Mouse (Mus musculus) bone marrow macrophage, adult 2 months (primary cell): Measurements from ENCODE around the gene Gm11397. TPM values are rescaled to one million over a fixed set of nuclear protein-coding genes. Genes with fewer than 3 reads are reported as not detected.
"Not testable (repeated sequence)": the region's sequence is repeated elsewhere in the genome, so short reads cannot be mapped to it uniquely, and the experiment has no call there.

Experiments
- H3K27ac ChIP-seq: 2 replicates; pipeline ENCODE4 v1.5.1; 2012; ENCODE audit warnings: low read depth, low read length; ENCODE audit not compliant: insufficient read depth
- H3K4me1 ChIP-seq: 2 replicates; pipeline ENCODE4 v1.6.1; 2012; ENCODE audit warnings: low read length; ENCODE audit not compliant: control insufficient read depth, insufficient read depth
- H3K4me3 ChIP-seq: 2 replicates; pipeline ENCODE4 v1.5.1; 2012; ENCODE audit warnings: mild to moderate bottlenecking, low read length, moderate library complexity; ENCODE audit not compliant: insufficient read depth
- polyA plus RNA-seq: library from polyadenylated mRNA; stranded (reverse); fragments of >200 nt; gene quantifications from 2 replicates; pipeline ENCODE4 v1.2.4, GENCODE M21; 2012; ENCODE audit not compliant: missing spikeins, insufficient read depth, insufficient read length

Gm11397 gene
- not detected in 2 replicates for polyA plus RNA-seq

DNA sequence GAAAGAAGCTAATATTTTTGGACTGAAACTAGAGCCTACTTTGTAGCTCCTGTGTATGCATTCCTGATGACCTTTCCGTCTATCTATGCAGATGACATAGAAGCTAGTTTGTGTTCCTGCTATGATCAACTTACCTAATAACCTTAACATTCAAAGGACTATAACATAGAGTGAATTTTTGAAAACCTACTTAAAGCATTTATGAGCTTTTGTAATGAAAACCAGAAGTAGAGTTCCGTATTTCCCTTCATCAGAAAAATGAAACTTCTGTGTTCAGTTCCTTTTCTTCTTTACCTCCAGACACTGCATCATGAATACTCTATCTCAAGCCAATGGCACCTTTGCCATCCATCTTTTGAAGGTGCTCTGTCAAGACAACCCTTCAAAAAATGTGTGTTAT, at the start of gene Gm11397:
TSS of gene Gm11397 (plus strand) at position 301 of the 400 bp plus-strand sequence.
- H3K4me3 ChIP-seq, H3K27ac ChIP-seq, H3K4me1 ChIP-seq: not testable (repeated sequence)

- H3K4me3 ChIP-seq, H3K4me1 ChIP-seq, H3K27ac ChIP-seq: not testable (repeated sequence)
These were observed 38.9 kb upstream of the Gm11397 start for GRCm38 (mm10) chr13:33356666-33357065.

DNA sequence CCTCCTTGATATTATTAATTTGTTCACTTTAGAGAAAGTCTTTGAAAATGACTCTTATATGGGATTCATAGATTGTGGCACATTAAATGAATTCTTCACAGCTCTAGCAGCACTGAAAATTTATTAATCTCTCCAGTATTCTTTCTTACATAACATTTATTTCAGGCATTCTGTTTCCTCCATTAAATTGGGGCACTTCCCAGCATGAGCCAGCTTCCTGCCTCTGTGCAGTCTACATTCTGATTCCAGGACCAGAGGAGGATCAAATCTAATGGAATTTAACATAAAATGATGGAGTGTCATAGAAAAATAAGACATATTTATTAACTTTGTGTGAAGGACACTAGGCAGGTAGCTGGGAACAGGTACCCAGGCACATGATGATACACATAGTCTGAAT, 37.2 kb downstream of the Gm11397 start:
- not testable (repeated sequence) for H3K4me1 ChIP-seq, H3K27ac ChIP-seq, H3K4me3 ChIP-seq

Other genes with a start within 250 kb of the Gm11397 start
- gene Serpinb9c, start 236.0 kb upstream of the Gm11397 start, polyA plus RNA-seq: not detected in 2 replicates
- gene Serpinb9d, start 202.8 kb upstream of the Gm11397 start, polyA plus RNA-seq: not detected in 2 replicates
- gene Serpinb9e, start 146.1 kb upstream of the Gm11397 start, polyA plus RNA-seq: not detected in 2 replicates
- not detected in 2 replicates for gene Serpinb9f, start 71.7 kb upstream of the Gm11397 start, polyA plus RNA-seq
- not detected in 2 replicates for gene Serpinb9g, start 89.0 kb downstream of the Gm11397 start, polyA plus RNA-seq